Mouse (Mus musculus) C2C12 (cell line): ENCODE results near the gene Hdac4. TPM values are rescaled to one million over a fixed set of nuclear protein-coding genes. Genes with fewer than 3 reads are reported as not detected.

ENCODE experiments used
- H3K27me3 ChIP-seq: one replicate; pipeline ENCODE4 v1.6.1; 2011; ENCODE audit not compliant: control insufficient read depth, insufficient read depth, insufficient read length
- H3K36me3 ChIP-seq: one replicate; pipeline ENCODE4 v1.6.1; 2011; ENCODE audit not compliant: control insufficient read depth, insufficient read depth
- H3K4me3 ChIP-seq: one replicate; pipeline ENCODE4 v1.5.1; 2011; ENCODE audit warnings: mild to moderate bottlenecking, control low read depth; ENCODE audit not compliant: poor library complexity, insufficient read depth, severe bottlenecking
- H3K79me2 ChIP-seq: one replicate; pipeline ENCODE4 v1.6.1; 2011; ENCODE audit not compliant: control insufficient read depth, insufficient read depth
- H3K79me3 ChIP-seq: one replicate; pipeline ENCODE4 v1.6.1; 2011; ENCODE audit warnings: low read depth, control low read depth
- H3ac ChIP-seq: one replicate; pipeline ENCODE3; 2011; ENCODE audit warnings: low read depth; ENCODE audit not compliant: control insufficient read depth, insufficient read length
- CEBPB ChIP-seq: IDR thresholded peaks from one replicate; pipeline ENCODE4 v1.6.1; 2011; ENCODE audit warnings: low read depth, mild to moderate bottlenecking, control low read depth, moderate library complexity
- CTCF ChIP-seq: IDR thresholded peaks from one replicate; pipeline ENCODE4 v1.5.1; 2011; ENCODE audit not compliant: control insufficient read depth, insufficient read depth, insufficient read length
- FOSL1 ChIP-seq: IDR thresholded peaks from one replicate; pipeline ENCODE4 v1.8.0; 2011; ENCODE audit warnings: mild to moderate bottlenecking, low read length; ENCODE audit not compliant: poor library complexity, insufficient read depth, severe bottlenecking
- MAX ChIP-seq: IDR thresholded peaks from one replicate; pipeline ENCODE4 v1.6.1; 2011; ENCODE audit warnings: mild to moderate bottlenecking, control low read depth
- MYOD1 ChIP-seq: IDR thresholded peaks from one replicate; pipeline ENCODE4 v1.6.1; 2011; ENCODE audit warnings: low read depth; ENCODE audit not compliant: control insufficient read depth, insufficient read length
- MYOG ChIP-seq: IDR thresholded peaks from one replicate; pipeline ENCODE4 v1.6.1; 2011; ENCODE audit not compliant: control insufficient read depth, insufficient read length; ENCODE audit errors: extremely low read depth
- USF1 ChIP-seq: IDR thresholded peaks from one replicate; pipeline ENCODE4 v1.6.1; 2011; ENCODE audit warnings: low read depth, mild to moderate bottlenecking, control low read depth, moderate library complexity
- polyA plus RNA-seq: library from polyadenylated mRNA; unstranded; fragments of >200 nt; fragmentation: generic; extraction: Trizol; gene quantifications from one replicate; pipeline ENCODE4 v1.2.1, GENCODE M21; 2012; ENCODE audit warnings: missing spikeins

Hdac4 gene
- polyA plus RNA-seq, 1 experiment, result 9.6 TPM

- H3K4me3 ChIP-seq, result no peak overlapping the region
- H3ac ChIP-seq, result no peak overlapping the region
- no peaks in the 10 kb centered on the region for H3K79me3 ChIP-seq
- TF ChIP-seq MYOG (no peak), USF1 (no peak), MYOD1 (no peak), FOSL1 (no peak), CTCF (no peak)
- H3K79me2 ChIP-seq, result no peaks in the 10 kb centered on the region
- H3K36me3 ChIP-seq, result no peaks in the 10 kb centered on the region
- H3K27me3 ChIP-seq, result no peaks in the 10 kb centered on the region
These were observed 298.4 kb downstream of the Hdac4 start for GRCm38 (mm10) chr1:91897078-91897477.

- Histone ChIP-seq H3K79me3 (no peaks in the 10 kb centered on the region), H3K27me3 (peaks cover 3% of the 10 kb centered on the region), H3K79me2 (no peaks in the 10 kb centered on the region), H3ac (no peak overlapping the region), H3K36me3 (no peaks in the 10 kb centered on the region), H3K4me3 (no peak overlapping the region)
- TF ChIP-seq MYOG (no peak), MAX (no peak), MYOD1 (no peak), USF1 (no peak), CTCF (no peak), FOSL1 (no peak), CEBPB (no peak)
These were observed 301.2 kb downstream of the Hdac4 start for GRCm38 (mm10) chr1:91894286-91894685.

- TF ChIP-seq CTCF (no peak), USF1 (no peak), MYOD1 (no peak), FOSL1 (no peak), MYOG (no peak), MAX (no peak), CEBPB (no peak)
- Histone ChIP-seq H3K79me2 (no peaks in the 10 kb centered on the region), H3K27me3 (peaks cover 3% of the 10 kb centered on the region), H3K4me3 (no peak overlapping the region), H3K36me3 (no peaks in the 10 kb centered on the region), H3ac (no peak overlapping the region), H3K79me3 (no peaks in the 10 kb centered on the region)
These were observed 301.9 kb downstream of the Hdac4 start for GRCm38 (mm10) chr1:91893598-91893997.

GRCm38 (mm10) chr1:91883115-91883514 is 312.4 kb downstream of the Hdac4 start:
- Histone ChIP-seq H3K36me3 (no peaks in the 10 kb centered on the region), H3K4me3 (no peak overlapping the region), H3K27me3 (no peaks in the 10 kb centered on the region), H3K79me3 (no peaks in the 10 kb centered on the region), H3K79me2 (no peaks in the 10 kb centered on the region), H3ac (no peak overlapping the region)
- no peak for TF ChIP-seq USF1
- TF ChIP-seq MAX, result no peak
- no peak for TF ChIP-seq FOSL1
- no peak for TF ChIP-seq MYOG
- TF ChIP-seq CEBPB, result no peak
- no peak for TF ChIP-seq MYOD1
- no peak for TF ChIP-seq CTCF

- Histone ChIP-seq H3K4me3 (no peak overlapping the region), H3ac (no peak overlapping the region), H3K36me3 (no peaks in the 10 kb centered on the region), H3K27me3 (no peaks in the 10 kb centered on the region), H3K79me3 (no peaks in the 10 kb centered on the region), H3K79me2 (no peaks in the 10 kb centered on the region)
- TF ChIP-seq CTCF, result no peak
- TF ChIP-seq USF1, result no peak
- TF ChIP-seq FOSL1, result no peak
- no peak for TF ChIP-seq MAX
- TF ChIP-seq MYOG, result no peak
- TF ChIP-seq MYOD1, result no peak
- no peak for TF ChIP-seq CEBPB
These were observed 314.6 kb downstream of the Hdac4 start for GRCm38 (mm10) chr1:91880899-91881298.

GRCm38 (mm10) chr1:91880156-91880555 is 315.3 kb downstream of the Hdac4 start:
- TF ChIP-seq MAX, result no peak
- no peak for TF ChIP-seq CEBPB
- Histone ChIP-seq H3ac (no peak overlapping the region), H3K4me3 (no peak overlapping the region), H3K27me3 (no peaks in the 10 kb centered on the region), H3K79me2 (no peaks in the 10 kb centered on the region), H3K79me3 (no peaks in the 10 kb centered on the region), H3K36me3 (no peaks in the 10 kb centered on the region)
